Mouse (Mus musculus): ENCODE measurements around the gene Tbc1d10a.

GRCm38 (mm10) chr11:4196636-4197035 lies 10.0 kb downstream of the Tbc1d10a start:
- no peak for TF ChIP-seq CTCF (IDR thresholded peaks at IDR 0.05; ENCODE audit: borderline replicate concordance, insufficient read depth, low read length)
- no peak for TF ChIP-seq POLR2A (IDR thresholded peaks at IDR 0.05; ENCODE audit: low read depth, low read length)

All from embryonic fibroblast, embryonic 13.5 days (primary cell).